Mouse (Mus musculus) bone marrow, adult 2 months (tissue): ENCODE measurements around the gene Fam234b. TPM values are rescaled to one million over a fixed set of nuclear protein-coding genes. Genes with fewer than 3 reads are reported as not detected.
A peak's percentile ranks its signal among the peaks of the same experiment; 100 is the strongest.

Experiments
- H3K27ac ChIP-seq: fragments of 200-500 bp; 2 replicates; pipeline ENCODE4 v1.5.1; 2012; ENCODE audit warnings: low read depth, mild to moderate bottlenecking, control low read depth, inconsistent platforms, low read length; ENCODE audit not compliant: control insufficient read depth, poor library complexity, insufficient read depth
- H3K4me1 ChIP-seq: fragments of 200-500 bp; 2 replicates; pipeline ENCODE4 v1.6.1; 2011; ENCODE audit warnings: low read length; ENCODE audit not compliant: control insufficient read depth, insufficient read depth
- H3K4me3 ChIP-seq: fragments of 200-500 bp; replicated peaks from 2 replicates; pipeline ENCODE3; 2011; ENCODE audit warnings: mild to moderate bottlenecking, low read depth, low read length, control low read depth; ENCODE audit not compliant: control insufficient read depth
- CTCF ChIP-seq: fragments of 200-500 bp; IDR thresholded peaks from 2 replicates; pipeline ENCODE4 v1.5.1; 2011; ENCODE audit warnings: low read length, control low read depth; ENCODE audit not compliant: control insufficient read depth, insufficient read depth
- POLR2A ChIP-seq: fragments of 200-500 bp; IDR thresholded peaks from 2 replicates; pipeline ENCODE4 v1.6.1; 2011; ENCODE audit warnings: low read depth, mild to moderate bottlenecking, control low read depth, low read length, borderline replicate concordance; ENCODE audit not compliant: control insufficient read depth
- WGBS: fragments of 180-500 bp; shearing (Covaris S2); methylation state at CpG from one replicate; pipeline ENCODE4 v1.1.7; 2018; 5-methylcytosine and 5-hydroxymethylcytosine counted together
- polyA plus RNA-seq: library from polyadenylated mRNA; stranded (reverse); fragments of >200 nt; gene quantifications from 2 replicates; pipeline ENCODE4 v1.2.4, GENCODE M21; 2011; ENCODE audit warnings: low replicate concordance; ENCODE audit not compliant: missing spikeins, insufficient read depth, insufficient read length

Gene Fam234b
- polyA plus RNA-seq, 1 experiment, result 28.7 TPM

DNA sequence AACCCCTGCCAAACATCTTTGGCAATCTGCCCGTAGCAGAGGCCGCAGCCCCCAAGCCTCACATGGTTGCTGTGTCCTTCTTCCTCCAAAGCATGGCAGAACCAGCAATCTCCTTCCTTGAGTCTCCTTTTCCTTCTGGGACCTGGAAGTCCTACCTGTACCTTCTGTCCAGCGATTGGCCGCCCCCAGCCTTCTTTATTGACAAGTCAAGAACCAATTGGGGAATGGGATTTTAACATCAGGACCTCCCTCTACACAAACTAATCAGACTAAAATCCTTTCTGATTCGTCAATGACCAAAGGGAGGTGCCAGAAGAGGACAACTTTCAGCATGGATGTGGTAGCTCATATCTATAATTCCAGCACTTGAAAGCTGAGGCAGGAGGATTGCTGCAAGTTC, 22.1 kb downstream of the Fam234b start:
- 72% methylated on average over 5 of the region's 5 CpGs for WGBS
- Histone ChIP-seq H3K4me3 (no peak overlapping the region), H3K4me1 (peaks cover 2% of the 10 kb centered on the region; the same call in 1 of the 2 replicates), H3K27ac (no peak overlapping the region)
- TF ChIP-seq POLR2A, result no peak
- no peak for TF ChIP-seq CTCF

DNA sequence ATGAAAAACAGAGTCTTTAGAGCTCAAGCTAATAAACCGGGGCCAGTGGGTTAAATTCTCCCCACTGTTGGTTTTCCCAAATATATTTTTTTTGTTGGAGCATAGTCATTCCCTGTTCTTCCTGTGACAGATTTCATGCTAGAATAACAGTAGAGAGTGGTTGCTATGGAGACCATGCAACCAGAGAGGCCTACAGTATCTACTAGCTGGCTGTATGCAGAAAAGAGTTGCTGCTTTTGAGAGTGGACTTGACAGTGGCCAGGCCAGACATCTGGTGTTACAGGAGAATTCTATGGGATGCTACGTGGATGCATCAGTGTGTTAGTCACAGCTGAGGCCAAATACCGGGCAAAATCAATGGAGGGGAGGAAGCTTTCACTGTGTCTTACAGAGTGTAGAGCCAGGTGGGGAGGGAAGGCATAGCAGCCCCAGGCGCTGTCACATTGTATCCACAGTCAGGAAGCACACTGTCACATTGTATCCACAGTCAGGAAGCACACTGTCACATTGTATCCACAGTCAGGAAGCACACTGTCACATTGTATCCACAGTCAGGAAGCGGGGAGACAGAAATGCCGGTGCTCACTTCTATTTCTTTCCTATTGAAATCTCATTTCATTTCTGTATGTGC, 26.1 kb downstream of the Fam234b start:
- no peak overlapping the region for H3K4me3 ChIP-seq
- peaks cover 4% of the 10 kb centered on the region for H3K4me1 ChIP-seq
- no peak overlapping the region for H3K27ac ChIP-seq
- no peak for TF ChIP-seq POLR2A
- TF ChIP-seq CTCF, result no peak
- 59% methylated on average over 6 of the region's 6 CpGs for WGBS

DNA sequence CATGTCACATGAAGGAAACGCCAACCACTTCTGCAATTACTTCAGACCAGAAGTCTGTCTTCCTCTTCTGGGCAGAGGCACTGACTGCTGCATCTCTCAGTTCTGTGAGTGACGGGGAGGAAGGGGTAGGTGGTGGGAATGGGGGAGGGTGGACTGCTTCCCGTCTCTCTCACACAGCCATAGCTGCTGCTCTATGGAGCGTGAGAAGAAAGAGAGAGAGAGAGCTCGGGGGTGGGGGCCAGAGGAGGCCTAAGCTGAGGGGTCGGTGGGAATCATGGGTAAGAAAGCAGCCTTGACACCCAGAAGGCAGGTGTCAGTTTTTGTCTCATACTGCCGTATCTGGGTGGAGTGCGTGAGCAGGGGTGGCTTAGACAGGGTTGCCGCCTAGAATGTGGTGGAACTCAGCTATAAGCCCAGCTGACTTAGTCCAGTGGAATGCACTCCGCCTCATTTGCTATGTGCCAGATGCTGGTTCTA, 30.7 kb downstream of the Fam234b start:
- Histone ChIP-seq H3K27ac (0 out of 2 replicates have a peak overlapping the region, but pooled peaks have one; percentile 3), H3K4me1 (peaks cover 4% of the 10 kb centered on the region), H3K4me3 (no peak overlapping the region)
- TF ChIP-seq POLR2A (no peak), CTCF (no peak)
- WGBS, result 20% methylated on average over 10 of the region's 10 CpGs

DNA sequence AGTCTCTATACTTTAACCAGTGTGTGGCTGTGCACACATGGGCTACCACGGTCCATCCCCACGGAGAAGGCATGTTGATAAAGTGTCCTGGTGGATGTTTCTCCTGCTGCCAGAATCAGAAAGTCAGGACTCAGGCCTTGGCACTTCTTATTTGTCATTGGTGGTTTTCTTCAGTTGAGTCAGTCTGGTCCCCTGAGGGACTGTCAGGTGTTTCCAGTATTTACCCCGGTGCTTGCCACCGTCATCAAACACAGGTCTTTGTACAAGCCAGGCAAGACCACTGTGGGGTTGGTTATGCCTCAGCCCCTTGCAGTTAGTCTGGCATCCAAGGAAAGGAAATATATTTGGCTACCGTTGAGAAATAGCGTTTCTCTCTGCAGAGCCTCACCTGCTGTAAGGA, 32.8 kb downstream of the Fam234b start:
- WGBS, result 82% methylated on average over 6 of the region's 6 CpGs
- Histone ChIP-seq H3K4me1 (peaks cover 4% of the 10 kb centered on the region), H3K27ac (peak overlapping the region; percentile 62; the same call in 1 of the 2 replicates), H3K4me3 (no peak overlapping the region)
- TF ChIP-seq POLR2A (no peak), CTCF (no peak)

DNA sequence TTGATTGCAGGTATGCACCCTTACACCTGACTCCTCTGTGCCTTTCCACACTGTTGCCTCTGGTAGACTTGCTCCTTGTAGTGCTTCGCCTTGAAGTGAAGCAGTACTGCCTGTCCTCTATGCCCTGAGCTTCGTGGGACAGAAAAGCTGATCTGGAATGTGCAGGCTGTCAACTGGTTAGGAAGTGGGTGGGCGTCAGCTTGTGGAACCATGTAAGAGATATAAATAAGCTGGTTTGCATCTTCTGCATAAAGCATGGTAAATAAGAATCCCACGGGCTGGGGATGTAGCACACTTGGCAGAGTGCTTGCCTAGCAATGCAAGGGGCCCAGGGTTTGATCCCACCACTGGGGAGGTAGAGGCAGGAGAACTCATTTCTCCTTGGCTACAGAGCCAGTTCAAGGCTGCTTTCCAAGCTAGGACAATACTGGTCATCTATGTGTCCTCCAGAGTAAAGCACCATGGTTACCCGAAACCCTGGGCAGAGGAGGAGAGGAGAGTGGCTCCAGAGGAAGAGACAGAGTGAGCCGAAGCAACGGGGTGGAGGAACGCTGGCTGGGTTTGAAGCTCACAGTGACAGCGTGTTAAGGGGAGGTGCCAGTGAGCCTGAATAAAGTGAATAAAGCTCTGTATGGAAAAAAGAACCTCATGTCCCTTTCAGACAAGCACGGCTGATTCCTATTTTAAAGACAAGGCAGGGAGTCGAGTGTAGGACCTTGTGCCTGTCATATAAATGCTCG, 34.8 kb downstream of the Fam234b start:
- no peak for TF ChIP-seq CTCF
- TF ChIP-seq POLR2A, result no peak
- Histone ChIP-seq H3K4me3 (no peak overlapping the region), H3K27ac (no peak overlapping the region), H3K4me1 (peaks cover 6% of the 10 kb centered on the region)
- WGBS, result 90% methylated on average over 12 of the region's 12 CpGs

DNA sequence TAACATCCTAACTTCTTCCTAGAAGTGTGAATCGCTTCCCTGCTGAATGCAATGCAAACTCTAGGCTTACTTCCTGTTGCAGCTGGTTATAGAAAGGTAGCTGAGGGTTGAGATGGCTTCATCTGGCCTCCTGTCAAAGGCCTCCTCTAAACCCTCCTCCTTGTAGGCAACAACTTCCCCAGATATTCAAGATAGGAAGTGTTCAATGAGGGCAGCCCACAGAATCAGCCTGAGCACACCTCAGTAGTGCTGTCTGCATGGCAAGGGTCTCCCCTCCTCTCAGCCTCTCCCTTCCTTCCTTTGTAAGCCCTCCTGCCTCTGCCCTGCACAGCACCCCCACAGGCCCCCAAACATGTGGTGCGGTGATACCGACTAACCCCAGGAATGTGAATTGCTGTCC, 38.0 kb downstream of the Fam234b start:
- TF ChIP-seq POLR2A (no peak), CTCF (no peak)
- Histone ChIP-seq H3K4me3 (no peak overlapping the region), H3K27ac (no peak overlapping the region), H3K4me1 (peaks cover 2% of the 10 kb centered on the region; the same call in 1 of the 2 replicates)
- 55% methylated on average over 3 of the region's 3 CpGs for WGBS

DNA sequence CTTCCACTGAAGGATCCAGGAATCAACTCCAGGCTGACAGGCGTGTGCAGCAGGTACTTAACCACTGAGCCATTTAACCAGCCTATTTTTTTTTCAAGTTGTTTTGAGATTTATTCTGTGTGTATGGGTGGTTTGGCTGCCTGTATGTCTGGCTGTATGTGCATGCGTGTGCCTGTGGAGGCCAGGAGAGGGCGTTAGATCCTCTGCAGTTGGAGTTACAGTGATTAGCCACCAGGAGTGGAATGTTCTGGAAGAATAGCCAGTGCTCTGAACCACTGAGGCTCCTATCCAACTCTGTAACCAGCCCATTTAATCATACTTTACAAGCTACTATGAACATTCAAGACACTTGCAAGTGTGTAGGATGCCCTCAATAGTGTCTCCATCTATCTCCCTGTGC, 38.8 kb downstream of the Fam234b start:
- peaks cover 2% of the 10 kb centered on the region; the same call in 1 of the 2 replicates for H3K4me1 ChIP-seq
- 81% methylated on average over 3 of the region's 3 CpGs for WGBS
- TF ChIP-seq CTCF (0 out of 2 replicates have a peak, but pooled peaks have one; percentile 10), POLR2A (no peak)
- no peak overlapping the region for H3K27ac ChIP-seq
- no peak overlapping the region for H3K4me3 ChIP-seq

DNA sequence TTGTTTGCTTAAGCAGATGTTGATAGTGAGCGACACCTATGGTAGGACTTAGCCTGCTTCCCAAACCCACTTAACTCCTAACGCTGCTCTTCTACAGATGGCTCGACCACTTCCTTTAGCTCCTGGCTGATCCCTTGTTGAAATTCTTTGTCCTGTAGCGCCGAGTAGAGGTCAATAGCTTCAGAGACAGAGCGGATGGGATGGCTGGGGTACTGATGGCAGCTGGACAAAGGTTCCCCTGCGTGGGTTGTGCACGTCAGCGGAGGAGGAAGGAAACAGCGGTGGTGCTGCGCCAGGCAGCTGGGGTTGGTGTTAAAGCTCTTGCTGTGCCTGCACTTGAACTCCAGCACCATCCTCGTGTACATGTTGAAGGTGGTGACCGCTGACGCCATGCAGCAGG, 39.5 kb downstream of the Fam234b start:
- Histone ChIP-seq H3K4me1 (peaks cover 2% of the 10 kb centered on the region; the same call in 1 of the 2 replicates), H3K27ac (no peak overlapping the region), H3K4me3 (no peak overlapping the region)
- WGBS, result 10% methylated on average over 14 of the region's 14 CpGs
- TF ChIP-seq POLR2A (no peak), CTCF (no peak)
